Mouse (Mus musculus) spleen, embryonic (tissue): ENCODE measurements at regions not wholly inside any gene's neighbourhood (a gene's known extent, or its start where the extent isn't known, plus 50 kb on each side); places are given as distances from the start of the nearest gene placed in this dataset.

Experiments used
- CTCF ChIA-PET: fragments of 350-600 bp; sonication (Branson Sonifier 250); formaldehyde crosslinking; loops from one replicate; lab custom pipeline; 2022; lab: Charles Lee

- CTCF ChIA-PET, result interaction anchor here (0.7 to 0.8 kb wide), 2 partner anchors 14 to 43 kb away, joined by 3 to 7 read pairs; no protein-coding TSS in a partner anchor
These were observed 52.6 kb upstream of the Klf14 start for GRCm38 (mm10) chr6:31011407-31012020.

GRCm38 (mm10) chr6:31016566-31016965 lies 57.7 kb upstream of the Klf14 start:
- CTCF ChIA-PET, result no interaction called here

- CTCF ChIA-PET, result no interaction called here
These were observed 62.9 kb upstream of the Klf14 start for GRCm38 (mm10) chr6:31021776-31022175.

GRCm38 (mm10) chr6:31029777-31030176 lies 70.9 kb upstream of the Klf14 start:
- CTCF ChIA-PET, result no interaction called here

- CTCF ChIA-PET, result interaction anchor here (0.7 kb wide), 1 partner anchor 1210 kb away, joined by 3 read pairs; no protein-coding TSS in a partner anchor
These were observed 72.1 kb upstream of the Klf14 start for GRCm38 (mm10) chr6:31031022-31031421.

GRCm38 (mm10) chr6:31032147-31032546 lies 73.3 kb upstream of the Klf14 start:
- CTCF ChIA-PET, result no interaction called here

GRCm38 (mm10) chr6:31032980-31033608 lies 74.2 kb upstream of the Klf14 start:
- CTCF ChIA-PET, result interaction anchor here (0.6 to 0.7 kb wide), 4 partner anchors 14 to 364 kb away, joined by 3 to 15 read pairs (median 4); no protein-coding TSS in a partner anchor

GRCm38 (mm10) chr6:31034796-31035195 lies 75.9 kb upstream of the Klf14 start:
- CTCF ChIA-PET, result no interaction called here

- CTCF ChIA-PET, result no interaction called here
These were observed 79.0 kb upstream of the Klf14 start for GRCm38 (mm10) chr6:31037801-31038395.

GRCm38 (mm10) chr6:31038445-31038844 lies 79.6 kb upstream of the Klf14 start:
- CTCF ChIA-PET, result interaction anchor here (0.6 kb wide), 1 partner anchor 536 kb away, joined by 3 read pairs; no protein-coding TSS in a partner anchor

GRCm38 (mm10) chr6:31039485-31039884 lies 80.6 kb upstream of the Klf14 start:
- CTCF ChIA-PET, result no interaction called here

- CTCF ChIA-PET, result interaction anchor here (0.6 kb wide), 1 partner anchor 108 kb away, joined by 3 read pairs; no protein-coding TSS in a partner anchor
These were observed 81.9 kb upstream of the Klf14 start for GRCm38 (mm10) chr6:31040783-31041182.

GRCm38 (mm10) chr6:31043368-31043767 lies 84.5 kb upstream of the Klf14 start:
- CTCF ChIA-PET, result no interaction called here

GRCm38 (mm10) chr6:31043919-31044318 lies 85.0 kb upstream of the Klf14 start:
- CTCF ChIA-PET, result no interaction called here

- CTCF ChIA-PET, result no interaction called here
These were observed 87.3 kb upstream of the Klf14 start for GRCm38 (mm10) chr6:31046197-31046596.

- CTCF ChIA-PET, result no interaction called here
These were observed 90.2 kb upstream of the Klf14 start for GRCm38 (mm10) chr6:31048920-31049576.

- CTCF ChIA-PET, result no interaction called here
These were observed 92.0 kb upstream of the Klf14 start for GRCm38 (mm10) chr6:31050831-31051230.

- CTCF ChIA-PET, result interaction anchor here (0.6 to 0.7 kb wide), 2 partner anchors 26 to 1789 kb away, joined by 7 to 35 read pairs; no protein-coding TSS in a partner anchor
These were observed 92.9 kb upstream of the Klf14 start for GRCm38 (mm10) chr6:31051771-31052170.

- CTCF ChIA-PET, result interaction anchor here (0.5 kb wide), 1 partner anchor 443 kb away, joined by 4 read pairs; no protein-coding TSS in a partner anchor
These were observed 94.1 kb upstream of the Klf14 start for GRCm38 (mm10) chr6:31053003-31053402.

- CTCF ChIA-PET, result no interaction called here
These were observed 98.1 kb upstream of the Klf14 start for GRCm38 (mm10) chr6:31056786-31057566.

GRCm38 (mm10) chr6:31058299-31058698 lies 99.4 kb upstream of the Klf14 start:
- CTCF ChIA-PET, result no interaction called here
